Mouse (Mus musculus): ENCODE results near the gene Men1.

DNA sequence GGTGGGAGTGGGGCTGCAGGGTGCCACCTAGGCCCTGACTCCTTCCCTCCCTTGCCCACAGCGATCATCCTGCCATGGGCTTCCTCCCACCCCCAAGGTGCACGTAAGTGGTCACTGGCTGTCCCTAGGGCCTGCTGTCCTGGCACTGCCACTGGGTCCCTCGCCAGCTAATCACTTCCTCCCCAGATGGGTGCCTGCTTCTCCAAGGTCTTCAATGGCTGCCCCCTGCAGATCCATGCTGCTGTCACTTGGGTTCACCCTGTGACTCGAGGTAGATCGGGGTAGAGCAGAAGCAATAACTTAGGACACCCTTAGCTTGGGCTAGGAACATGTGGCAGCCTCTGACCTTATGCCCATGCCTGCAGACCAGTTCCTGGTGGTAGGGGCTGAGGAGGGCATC is 11.2 kb downstream of the Men1 start:
- TF ChIP-seq CTCF (IDR thresholded peaks at IDR 0.05) (no peak), EP300 (IDR thresholded peaks at IDR 0.05) (no peak)

Data from lung, postnatal 0 days (tissue).